Mouse (Mus musculus) embryonic facial prominence, embryonic 11.5 days (tissue): ENCODE data around the gene Slc44a5. TPM values are rescaled to one million over a fixed set of nuclear protein-coding genes. Genes with fewer than 3 reads are reported as not detected.

Experiments
- ATAC-seq: fragments of 200-750 bp; cut with Nextera tagmentation; replicated peaks from 2 replicates; pipeline ENCODE4 v1.8.0; 2017; ENCODE audit warnings: low read depth; ENCODE audit not compliant: insufficient number of reproducible peaks, low FRiP score, low TSS enrichment
- DNase-seq: peaks from one replicate; pipeline ENCODE4 v3.0.0-alpha.2; 2015; ENCODE audit warnings: low spot score
- H3K27ac ChIP-seq: fragments of 300-500 bp; sonication (generic); replicated peaks from 2 replicates; pipeline ENCODE4 v1.5.1; 2014; ENCODE audit warnings: mild to moderate bottlenecking, low read depth, low read length, control low read depth
- H3K27me3 ChIP-seq: fragments of 300-500 bp; sonication (generic); 2 replicates; pipeline ENCODE4 v1.6.1; 2014; ENCODE audit warnings: mild to moderate bottlenecking, low read length, moderate library complexity, mixed read lengths; ENCODE audit not compliant: control insufficient read depth, insufficient read depth
- H3K36me3 ChIP-seq: fragments of 300-500 bp; sonication (generic); replicated peaks from 2 replicates; pipeline ENCODE4 v1.6.1; 2014; ENCODE audit warnings: low read depth, mild to moderate bottlenecking, low read length, moderate library complexity, mixed read lengths; ENCODE audit not compliant: control insufficient read depth, insufficient read depth
- H3K4me1 ChIP-seq: fragments of 300-500 bp; sonication (generic); 2 replicates; pipeline ENCODE4 v1.6.1; 2014; ENCODE audit warnings: low read length, mixed read lengths; ENCODE audit not compliant: control insufficient read depth, insufficient read depth
- H3K4me2 ChIP-seq: fragments of 300-500 bp; sonication (generic); 2 replicates; pipeline ENCODE4 v1.6.1; 2014; ENCODE audit warnings: low read depth, mild to moderate bottlenecking, control low read depth, low read length, moderate library complexity
- H3K4me3 ChIP-seq: fragments of 300-500 bp; sonication (generic); 2 replicates; pipeline ENCODE4 v1.5.1; 2014; ENCODE audit warnings: low read depth, low read length, control low read depth
- H3K9ac ChIP-seq: fragments of 300-500 bp; sonication (generic); replicated peaks from 2 replicates; pipeline ENCODE4 v1.6.1; 2014; ENCODE audit warnings: mild to moderate bottlenecking, control low read depth, low read length
- H3K9me3 ChIP-seq: fragments of 300-500 bp; sonication (generic); replicated peaks from 2 replicates; pipeline ENCODE4 v1.6.1; 2016; ENCODE audit warnings: mild to moderate bottlenecking, low read length, inconsistent platforms, mixed read lengths; ENCODE audit not compliant: control insufficient read depth
- WGBS: fragments of 180-500 bp; shearing (Covaris S2); extraction: QIAGEN DNeasy Blood & Tissue Kit; methylation state at CpG from one replicate; pipeline ENCODE4 v1.1.7; 2014; 5-methylcytosine and 5-hydroxymethylcytosine counted together
- polyA plus RNA-seq: library from polyadenylated mRNA; unstranded; fragments of >200 nt; fragmentation: Nextera tagmentation; extraction: Ambion mirVana; gene quantifications from 2 replicates; pipeline ENCODE4 v1.2.1, GENCODE M21; 2014

The Slc44a5 gene
- polyA plus RNA-seq, 1 experiment from 2014 or later: 1.3 TPM

- no peak overlapping the region for H3K9ac ChIP-seq
- no peaks in the 10 kb centered on the region for H3K27me3 ChIP-seq
- 82% methylated on average over 9 of the region's 9 CpGs for WGBS
- H3K9me3 ChIP-seq: no peaks in the 10 kb centered on the region
- H3K4me3 ChIP-seq: no peak overlapping the region
- H3K36me3 ChIP-seq: no peaks in the 10 kb centered on the region
- H3K27ac ChIP-seq: no peak overlapping the region
- ATAC-seq (no peak), DNase-seq (no peak)
- no peaks in the 10 kb centered on the region for H3K4me1 ChIP-seq
- H3K4me2 ChIP-seq: no peak overlapping the region
Observed at GRCm38 (mm10) chr3:154268313-154268712, 295.1 kb downstream of the Slc44a5 start.

- WGBS: 11% methylated on average over 19 of the region's 19 CpGs
- H3K4me3 ChIP-seq: no peak overlapping the region
- ATAC-seq: peak; percentile 58; the same call in 1 of the 2 replicates
Observed at GRCm38 (mm10) chr3:154269757-154270366, 296.6 kb downstream of the Slc44a5 start.

GRCm38 (mm10) chr3:154274681-154275080 is 301.4 kb downstream of the Slc44a5 start:
- Histone ChIP-seq H3K27ac (no peak overlapping the region), H3K9ac (no peak overlapping the region), H3K4me2 (no peak overlapping the region), H3K9me3 (no peaks in the 10 kb centered on the region), H3K4me3 (no peak overlapping the region), H3K36me3 (no peaks in the 10 kb centered on the region), H3K4me1 (no peaks in the 10 kb centered on the region), H3K27me3 (no peaks in the 10 kb centered on the region)
- ATAC-seq: no peak
- DNase-seq: no peak
- WGBS: 97% methylated on average over 3 of the region's 3 CpGs

More at GRCm38 (mm10) chr3:154269757-154270366, 296.6 kb downstream of the Slc44a5 start:
- Histone ChIP-seq H3K27me3 (no peaks in the 10 kb centered on the region), H3K4me1 (no peaks in the 10 kb centered on the region), H3K9me3 (no peaks in the 10 kb centered on the region), H3K9ac (no peak overlapping the region), H3K4me2 (peak overlapping the region; percentile 14; the same call in 1 of the 2 replicates), H3K36me3 (no peaks in the 10 kb centered on the region), H3K27ac (no peak overlapping the region)
- DNase-seq: peak; percentile 84

- Histone ChIP-seq H3K4me2 (no peak overlapping the region), H3K9ac (no peak overlapping the region), H3K4me1 (no peaks in the 10 kb centered on the region), H3K9me3 (no peaks in the 10 kb centered on the region), H3K4me3 (no peak overlapping the region), H3K27ac (no peak overlapping the region), H3K27me3 (no peaks in the 10 kb centered on the region), H3K36me3 (no peaks in the 10 kb centered on the region)
- ATAC-seq (no peak), DNase-seq (no peak)
- 68% methylated on average over 3 of the region's 3 CpGs for WGBS
Observed at GRCm38 (mm10) chr3:154284260-154284659, 311.0 kb downstream of the Slc44a5 start.

DNA sequence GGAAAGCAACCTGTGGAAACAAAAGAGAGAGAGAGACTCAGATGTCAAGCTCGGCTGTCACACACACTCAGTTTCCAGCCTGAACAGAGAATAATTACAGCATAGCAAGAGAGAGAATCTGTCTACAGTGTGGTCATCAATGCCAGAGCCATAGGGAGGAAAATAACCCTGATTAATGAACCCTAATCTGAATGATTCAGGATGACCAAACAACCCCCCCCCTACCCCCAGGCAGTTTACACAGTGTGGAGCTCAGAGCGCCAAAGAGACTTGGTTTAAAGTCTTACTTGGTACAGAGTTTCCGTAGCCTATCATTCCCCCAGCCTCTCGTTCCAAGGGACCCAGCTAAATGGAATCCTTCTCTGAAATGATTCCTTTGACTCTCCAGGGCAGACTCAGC is 312.1 kb downstream of the Slc44a5 start:
- no peak overlapping the region for H3K4me2 ChIP-seq
- H3K4me1 ChIP-seq: no peaks in the 10 kb centered on the region
- H3K9ac ChIP-seq: no peak overlapping the region
- no peak overlapping the region for H3K27ac ChIP-seq
- no peaks in the 10 kb centered on the region for H3K27me3 ChIP-seq
- no peak overlapping the region for H3K4me3 ChIP-seq
- no peak for DNase-seq
- ATAC-seq: no peak
- 50% methylated on average over 4 of the region's 4 CpGs for WGBS
- no peaks in the 10 kb centered on the region for H3K36me3 ChIP-seq
- H3K9me3 ChIP-seq: no peaks in the 10 kb centered on the region

DNA sequence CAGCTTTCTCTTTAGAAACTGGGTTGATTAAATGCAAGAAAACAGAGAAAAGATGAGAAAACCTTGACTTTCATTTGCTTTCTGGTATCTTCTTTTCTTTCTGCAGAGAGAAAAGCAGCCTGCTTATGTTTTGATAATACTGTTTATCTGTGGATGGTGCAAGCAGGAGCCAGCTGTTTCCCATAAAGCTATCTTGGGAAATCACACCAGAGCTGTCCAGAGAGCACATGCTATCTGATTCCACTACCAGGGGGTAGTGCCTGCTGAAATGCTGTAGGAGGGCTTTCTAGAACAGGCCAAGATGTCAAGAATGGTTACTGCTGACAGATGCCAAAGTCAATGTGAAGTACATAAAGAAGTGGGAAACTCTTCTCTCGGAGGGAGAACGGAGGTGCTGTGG is 314.0 kb downstream of the Slc44a5 start:
- no peak overlapping the region for H3K4me3 ChIP-seq

DNA sequence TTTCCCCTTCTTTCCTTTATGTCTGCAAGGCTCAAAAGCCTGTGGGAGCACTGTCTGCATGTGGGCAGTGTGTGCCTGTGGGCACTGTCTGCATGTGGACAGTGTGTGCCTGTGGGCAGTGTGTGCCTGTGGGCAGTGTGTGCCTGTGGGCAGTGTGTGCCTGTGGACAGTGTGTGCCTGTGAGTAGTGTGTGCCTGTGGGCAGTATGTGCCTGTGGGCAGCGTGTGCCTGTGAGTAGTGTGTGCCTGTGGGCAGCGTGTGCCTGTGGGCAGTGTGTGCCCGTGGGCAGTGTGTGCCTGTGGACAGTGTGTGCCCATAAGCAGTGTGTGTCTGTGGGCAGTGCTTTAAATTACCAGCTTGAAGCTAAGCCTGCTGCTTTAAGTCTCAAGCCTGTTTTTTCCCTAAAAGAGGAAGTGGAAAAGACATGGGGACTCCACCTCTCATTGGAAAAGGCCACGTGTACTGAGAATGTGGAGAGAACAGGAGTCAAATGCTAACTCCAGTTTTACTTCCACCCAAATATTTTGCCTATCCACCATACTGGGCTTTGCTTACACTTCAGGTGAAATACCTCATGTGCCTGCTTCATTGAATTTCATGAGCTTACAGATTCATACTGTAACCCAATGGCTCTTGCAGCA is 315.3 kb downstream of the Slc44a5 start:
- 76% methylated on average over 4 of the region's 4 CpGs for WGBS
- Histone ChIP-seq H3K4me1 (no peaks in the 10 kb centered on the region), H3K9ac (no peak overlapping the region), H3K27me3 (no peaks in the 10 kb centered on the region), H3K4me3 (no peak overlapping the region), H3K27ac (no peak overlapping the region), H3K4me2 (no peak overlapping the region), H3K36me3 (no peaks in the 10 kb centered on the region), H3K9me3 (no peaks in the 10 kb centered on the region)
- DNase-seq (no peak), ATAC-seq (no peak)

More for the DNA sequence above, 314.0 kb downstream of the Slc44a5 start:
- H3K9me3 ChIP-seq: no peaks in the 10 kb centered on the region
- no peaks in the 10 kb centered on the region for H3K27me3 ChIP-seq
- WGBS: 48% methylated on average over 2 of the region's 2 CpGs
- DNase-seq (peak; percentile 24), ATAC-seq (no peak)
- H3K27ac ChIP-seq: no peak overlapping the region
- H3K9ac ChIP-seq: no peak overlapping the region
- H3K4me1 ChIP-seq: no peaks in the 10 kb centered on the region
- no peak overlapping the region for H3K4me2 ChIP-seq
- H3K36me3 ChIP-seq: no peaks in the 10 kb centered on the region

- Histone ChIP-seq H3K27me3 (no peaks in the 10 kb centered on the region), H3K4me3 (no peak overlapping the region), H3K4me2 (no peak overlapping the region), H3K9me3 (no peaks in the 10 kb centered on the region), H3K4me1 (no peaks in the 10 kb centered on the region), H3K9ac (no peak overlapping the region), H3K27ac (no peak overlapping the region), H3K36me3 (no peaks in the 10 kb centered on the region)
- ATAC-seq (no peak), DNase-seq (no peak)
- 70% methylated on average over 2 of the region's 2 CpGs for WGBS
Observed at GRCm38 (mm10) chr3:154290351-154290750, 317.1 kb downstream of the Slc44a5 start.
